Mouse (Mus musculus): ENCODE data around the gene Rnf220.

The Rnf220 gene

DNA sequence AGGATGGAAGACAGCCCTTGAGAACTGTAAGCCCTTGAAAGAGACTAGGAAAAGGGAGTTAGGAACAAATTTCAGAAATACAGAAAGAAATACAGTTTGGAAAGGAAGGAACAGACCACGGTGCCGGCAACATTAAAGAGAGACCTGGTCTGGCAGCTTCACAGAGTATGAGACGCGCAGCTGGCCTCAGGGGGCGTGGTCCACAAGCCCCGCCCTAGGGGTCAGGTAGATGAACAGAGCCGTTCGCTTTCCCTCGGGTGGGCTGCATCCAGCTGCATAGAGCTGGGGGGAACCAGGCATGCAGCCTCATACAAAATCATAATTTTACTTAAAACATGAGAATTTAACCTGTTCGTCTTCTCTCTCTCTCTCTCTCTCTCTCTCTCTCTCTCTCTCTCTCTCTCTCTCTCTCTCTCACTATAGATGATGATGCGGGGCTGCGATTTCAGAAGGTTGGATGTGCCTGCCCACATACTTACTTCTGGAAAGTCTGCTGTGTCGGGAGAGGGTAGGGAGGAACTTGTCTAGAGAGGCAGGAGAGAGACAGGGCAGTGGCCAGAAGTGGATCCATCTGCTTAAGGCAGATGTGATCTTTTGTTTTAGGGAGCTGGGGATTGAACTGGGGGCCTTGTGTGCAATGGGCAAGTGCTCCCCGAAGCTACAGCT, 59.7 kb downstream of the Rnf220 start:
- DNase-seq (ENCODE audit: low spot score), result no peak

- DNase-seq (ENCODE audit: low spot score), result no peak
Measured at GRCm38 (mm10) chr4:117434336-117434735, 62.5 kb downstream of the Rnf220 start.

DNA sequence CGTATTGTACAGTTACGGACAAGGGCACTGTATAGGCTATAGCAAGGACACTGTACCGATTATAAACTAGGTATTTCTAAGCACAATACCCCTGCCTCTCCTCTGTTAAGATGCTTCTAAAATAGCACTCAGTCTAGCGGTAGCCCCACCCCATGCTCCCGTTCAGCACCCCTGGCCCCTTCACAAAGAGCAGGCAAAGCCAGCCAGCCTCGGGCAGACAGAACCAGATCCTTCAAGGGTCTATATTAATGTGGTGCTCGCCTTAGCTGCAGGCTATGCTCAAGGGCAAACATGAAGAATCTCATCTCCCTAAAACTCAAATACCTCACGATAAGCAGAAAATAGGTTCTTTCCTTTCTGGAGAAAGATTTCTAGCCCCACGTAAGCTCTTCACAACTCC, 67.2 kb downstream of the Rnf220 start:
- no peak for DNase-seq (ENCODE audit: low spot score)

- no peak for DNase-seq (ENCODE audit: low spot score)
Measured at GRCm38 (mm10) chr4:117427540-117427939, 69.3 kb downstream of the Rnf220 start.

DNA sequence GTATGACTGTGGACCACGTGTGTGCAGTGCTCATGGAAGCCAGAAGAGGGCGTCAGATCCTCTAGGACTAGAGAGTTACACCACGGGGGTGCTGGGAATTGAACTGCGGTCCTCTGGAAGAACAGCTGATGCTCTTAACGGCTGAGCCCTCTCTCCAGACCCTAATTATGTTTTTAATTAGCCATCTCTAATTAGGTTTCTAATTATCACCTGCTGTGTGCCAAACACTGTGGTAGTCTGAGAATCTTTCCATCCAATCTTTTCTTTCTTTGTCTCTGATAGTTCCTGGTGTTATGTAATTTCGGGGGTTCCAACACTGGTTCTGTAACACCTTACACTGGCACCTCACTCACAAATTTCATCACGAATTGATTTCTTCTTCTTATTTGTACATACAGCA, 75.8 kb downstream of the Rnf220 start:
- no peak for DNase-seq (ENCODE audit: low spot score)

DNA sequence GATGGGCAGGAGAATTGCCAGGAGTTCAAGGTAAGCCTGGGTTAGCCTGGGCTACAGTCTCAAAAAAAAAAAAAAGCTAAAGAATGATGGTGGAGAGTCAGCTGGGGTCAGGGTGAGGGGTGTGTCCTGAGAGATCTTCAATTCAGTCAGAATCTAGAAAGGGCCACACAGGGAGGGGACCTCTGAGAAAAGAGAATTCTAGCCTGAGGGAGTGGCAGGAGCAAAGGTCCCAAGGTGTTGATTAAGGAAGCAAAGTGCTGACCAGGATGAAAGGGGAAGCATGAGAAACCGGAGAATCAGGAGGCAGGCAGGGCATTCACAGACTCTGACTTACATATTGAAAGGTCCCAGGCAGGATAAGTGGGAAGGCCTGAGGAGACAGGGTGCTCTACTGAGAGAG, 80.0 kb downstream of the Rnf220 start:
- DNase-seq (ENCODE audit: low spot score), result no peak

- DNase-seq (ENCODE audit: low spot score), result no peak
Measured at GRCm38 (mm10) chr4:117410049-117410410, 86.8 kb downstream of the Rnf220 start.

DNA sequence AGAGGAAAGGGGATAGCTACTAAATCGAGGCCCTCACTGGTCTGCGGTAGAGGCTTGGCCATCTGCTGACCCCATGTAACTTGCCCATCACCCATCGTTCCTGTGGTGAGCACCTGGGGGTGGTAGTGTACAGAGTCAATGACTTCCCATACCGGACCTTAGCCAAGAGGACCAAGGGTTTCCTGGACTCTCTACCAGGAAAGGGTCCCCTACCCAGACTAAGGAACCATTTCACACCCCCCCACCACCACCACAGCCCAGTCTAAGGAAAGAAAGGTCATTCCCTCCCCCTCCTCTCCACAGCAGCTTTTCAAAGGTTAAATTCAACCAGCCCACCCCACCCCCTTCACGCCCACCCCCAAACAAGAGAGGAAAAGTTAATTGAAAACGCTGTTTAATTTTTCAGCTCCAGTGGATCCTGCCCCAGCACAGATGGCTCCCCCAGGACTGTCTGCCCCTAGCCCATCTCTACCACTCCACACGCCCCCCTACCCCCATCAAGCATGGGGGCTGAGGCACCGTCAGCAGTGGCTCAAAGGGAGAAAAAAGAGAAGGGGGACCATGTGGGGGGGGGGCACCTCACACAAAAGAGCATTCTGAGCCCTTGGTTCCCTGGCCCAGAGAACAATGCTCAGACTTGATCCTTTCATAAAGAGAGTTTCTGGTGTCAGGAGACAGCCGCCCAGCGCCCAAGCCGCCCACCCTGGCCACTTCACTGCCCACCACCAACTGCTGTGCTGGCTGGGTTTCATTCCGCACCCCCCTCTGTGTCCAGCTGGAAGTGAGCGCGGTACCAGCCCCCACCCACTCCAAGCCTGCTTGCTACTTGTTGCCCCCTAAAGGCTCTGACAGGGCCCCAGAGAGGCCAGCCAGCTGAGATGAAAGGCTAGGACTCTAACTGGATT, 87.5 kb downstream of the Rnf220 start:
- DNase-seq (ENCODE audit: low spot score), result no peak

GRCm38 (mm10) chr4:117407945-117408344, 88.9 kb downstream of the Rnf220 start:
- DNase-seq (ENCODE audit: low spot score), result no peak

DNA sequence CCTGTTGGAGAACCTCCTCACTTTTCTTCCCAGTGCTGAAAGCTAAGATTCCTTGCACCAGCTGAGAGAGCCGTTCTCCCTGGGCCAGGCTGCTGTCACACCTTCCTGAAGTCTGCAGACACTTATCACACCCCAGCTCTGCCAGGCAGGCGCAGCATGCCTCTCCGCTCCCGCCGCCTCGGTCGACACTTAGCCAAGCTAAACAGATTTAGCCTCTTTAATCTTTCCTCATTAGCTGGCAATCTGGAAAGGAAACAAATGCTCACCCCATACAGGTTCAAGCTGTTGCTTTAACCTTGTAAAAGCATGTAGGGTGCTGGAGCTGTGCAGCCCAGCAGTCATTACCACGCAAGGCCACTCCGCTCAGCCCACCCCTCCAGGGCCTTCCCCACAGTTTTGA, 90.9 kb downstream of the Rnf220 start:
- no peak for DNase-seq (ENCODE audit: low spot score)

DNA sequence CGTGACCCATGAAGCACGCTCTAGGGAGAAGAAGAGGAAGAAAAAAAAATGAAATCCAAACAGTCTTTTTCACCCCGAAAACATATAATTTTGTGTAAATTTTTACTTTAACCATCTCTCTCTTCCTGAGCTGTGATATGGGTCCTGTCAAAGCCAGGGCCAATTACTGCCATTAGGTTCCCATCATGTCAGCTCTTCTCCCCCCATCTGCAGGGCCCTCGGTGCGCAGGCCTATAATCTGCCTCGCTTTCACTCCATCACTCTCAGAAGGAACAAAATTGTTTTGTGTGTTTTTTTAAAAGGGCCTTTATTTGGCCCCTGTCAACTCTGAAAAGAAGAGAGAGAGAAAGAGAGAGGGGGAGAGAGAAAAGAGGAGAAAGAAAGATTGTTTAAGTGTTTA, 91.6 kb downstream of the Rnf220 start:
- DNase-seq (ENCODE audit: low spot score), result no peak

DNA sequence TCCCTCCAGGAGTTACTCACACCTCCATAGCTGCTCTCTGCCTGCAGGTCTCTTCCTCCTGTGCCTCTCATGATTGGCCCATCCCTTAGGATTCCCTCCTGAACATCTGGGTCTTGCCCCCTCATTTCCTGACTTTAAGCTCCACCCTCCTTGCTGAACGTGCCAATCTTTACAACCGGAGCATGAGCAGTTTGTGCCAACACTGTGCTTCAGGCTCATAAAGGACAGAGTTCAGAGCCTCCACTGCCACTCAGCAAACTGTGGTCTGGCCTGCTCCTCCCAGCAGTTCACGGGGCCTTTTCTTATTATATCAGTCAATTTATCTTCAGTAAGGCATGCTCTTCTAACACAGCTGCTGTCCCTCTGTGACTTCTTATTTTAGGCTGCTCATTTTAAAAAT, 93.4 kb downstream of the Rnf220 start:
- DNase-seq (ENCODE audit: low spot score), result no peak

DNA sequence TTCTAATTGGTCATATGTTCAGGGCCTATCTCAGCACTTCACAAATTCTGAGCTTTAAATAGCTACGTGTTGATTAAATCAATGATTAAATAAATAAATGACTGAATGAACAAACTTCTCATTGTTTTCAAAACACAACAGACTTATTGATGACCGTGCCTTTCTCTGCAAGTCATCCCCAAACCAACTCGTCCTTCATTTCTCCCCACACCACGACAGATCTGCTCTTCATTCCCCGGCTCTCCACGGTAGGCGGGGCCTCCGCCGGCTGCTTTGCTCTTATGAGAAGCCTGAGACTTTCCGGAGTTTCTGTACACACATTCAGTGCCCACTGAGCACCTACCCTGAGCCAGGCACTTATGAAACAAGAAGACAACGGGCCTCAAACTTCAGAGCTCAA, 99.7 kb downstream of the Rnf220 start:
- DNase-seq (ENCODE audit: low spot score), result no peak

DNA sequence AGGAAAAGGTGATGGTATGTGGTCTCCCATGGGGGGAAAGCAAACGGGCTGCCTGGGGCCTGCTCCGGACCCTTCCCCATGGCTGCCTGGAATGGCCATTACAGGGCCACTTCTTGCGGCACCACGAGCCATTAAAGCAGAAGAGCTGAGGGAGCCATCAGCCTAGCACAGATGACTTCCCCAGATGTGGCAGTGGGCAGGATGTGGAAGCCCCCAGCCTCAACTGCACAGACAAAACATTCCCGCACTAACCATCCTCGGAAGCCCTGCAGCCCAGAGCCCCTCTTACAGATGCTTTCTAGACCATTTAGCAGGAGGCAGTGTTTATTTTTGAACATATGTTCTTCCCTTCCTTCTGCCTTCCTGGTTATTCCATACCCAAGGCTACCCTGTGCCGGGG, 103.8 kb downstream of the Rnf220 start:
- DNase-seq (ENCODE audit: low spot score), result no peak

DNA sequence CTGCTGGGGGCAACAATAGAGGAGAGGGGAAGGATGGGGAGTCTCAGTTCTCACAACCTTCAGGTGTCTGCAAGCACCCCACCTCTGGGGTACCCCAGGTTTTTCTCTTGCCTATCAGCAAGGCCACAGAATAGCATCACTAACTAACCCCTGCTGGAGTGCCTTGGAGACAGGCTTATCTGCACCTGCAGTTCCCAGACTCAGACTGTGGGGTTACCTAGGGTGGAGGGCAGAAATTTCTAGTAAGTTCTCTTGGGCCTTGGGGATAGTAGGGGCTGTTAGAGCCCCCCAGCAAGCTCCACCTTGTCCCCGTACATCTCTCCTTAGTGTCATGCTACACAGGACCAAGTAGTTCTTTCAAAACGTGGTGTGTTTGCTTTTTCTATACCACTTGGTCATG, 104.5 kb downstream of the Rnf220 start:
- DNase-seq (ENCODE audit: low spot score), result no peak

- DNase-seq (ENCODE audit: low spot score), result no peak
Measured at GRCm38 (mm10) chr4:117391966-117392365, 104.9 kb downstream of the Rnf220 start.

DNA sequence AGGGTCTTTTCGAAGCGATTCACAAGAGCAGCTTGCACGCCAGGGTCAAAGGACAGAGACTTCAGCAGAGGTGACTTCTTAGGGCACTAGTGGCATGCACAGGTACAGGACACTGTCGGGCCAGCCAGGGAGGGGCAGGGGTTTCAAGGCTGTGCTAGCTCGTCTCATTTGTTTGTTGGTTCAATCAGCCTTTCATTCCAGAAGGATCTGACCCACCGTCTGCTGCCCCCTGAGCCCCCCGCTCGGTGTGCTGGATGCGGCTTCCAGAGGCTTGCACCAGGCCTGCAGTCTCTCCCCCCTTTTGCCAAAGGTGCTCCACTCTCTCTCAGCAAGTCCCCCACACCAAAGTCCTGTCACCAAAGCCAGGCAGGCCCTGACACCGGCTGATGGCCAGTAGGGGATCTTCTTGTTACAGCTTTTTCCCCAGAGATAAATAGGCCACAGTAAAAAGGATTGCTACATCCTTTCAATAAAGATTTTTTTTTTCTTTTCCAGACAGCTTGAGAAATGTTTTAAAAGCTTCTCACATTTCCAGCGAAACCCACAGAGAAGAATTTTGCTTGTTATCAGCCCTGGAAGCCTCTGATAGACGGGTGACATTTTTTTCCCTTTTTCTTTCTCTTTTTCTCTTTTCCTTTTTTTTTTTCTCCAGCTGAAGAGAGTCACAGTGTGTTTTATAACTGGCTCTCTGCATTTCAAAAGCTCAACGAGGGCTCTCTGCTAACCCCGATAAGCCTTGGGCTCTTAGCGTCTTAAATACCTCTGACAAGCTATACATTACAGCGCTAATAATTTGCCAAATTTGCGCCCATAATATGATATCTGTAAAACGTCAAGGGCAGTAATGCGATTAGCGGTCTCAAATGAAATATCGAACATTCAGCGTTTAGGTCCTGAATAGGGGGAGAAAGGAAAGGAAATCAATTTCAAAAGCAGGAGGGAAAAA, 105.7 kb downstream of the Rnf220 start:
- DNase-seq (ENCODE audit: low spot score), result no peak

DNA sequence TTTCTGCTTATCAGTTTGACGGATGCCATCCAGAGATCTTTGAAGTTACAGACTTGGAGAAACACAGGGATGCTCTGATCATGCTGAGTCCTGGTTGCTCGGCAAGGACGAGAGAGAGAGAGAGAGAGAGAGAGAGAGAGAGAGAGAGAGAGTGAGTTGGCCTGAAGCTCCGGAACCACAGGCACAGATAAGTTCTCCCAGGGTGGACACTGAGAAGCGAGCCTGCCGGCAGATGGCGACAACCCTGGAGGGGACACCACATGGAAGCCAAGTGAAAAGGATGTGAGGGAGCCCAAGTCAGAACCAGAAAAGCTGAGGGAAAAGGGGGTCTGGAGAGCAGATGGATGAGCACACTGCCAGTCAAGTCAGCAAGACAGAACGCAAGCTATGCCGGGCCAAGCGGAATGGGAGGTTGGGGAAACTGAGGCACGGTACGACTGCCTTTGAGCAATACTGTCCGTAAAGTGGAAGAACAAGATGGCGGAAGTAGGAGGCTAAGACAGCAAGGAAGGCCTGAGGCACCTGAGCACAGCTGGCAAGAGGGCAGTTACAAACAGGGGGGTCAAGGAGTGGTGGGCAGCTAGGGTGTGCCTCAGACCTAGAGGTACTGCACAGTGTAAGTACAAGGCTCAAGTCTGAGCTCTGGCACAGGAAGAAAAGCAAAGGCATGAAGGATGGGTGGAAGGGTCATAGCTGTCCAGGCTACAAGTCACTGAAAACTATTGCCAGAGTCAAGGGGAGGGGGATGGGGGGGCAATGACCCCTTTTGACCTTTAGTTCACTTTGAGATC, 107.4 kb downstream of the Rnf220 start:
- no peak for DNase-seq (ENCODE audit: low spot score)

- DNase-seq (ENCODE audit: low spot score), result no peak
Measured at GRCm38 (mm10) chr4:117385247-117385646, 111.6 kb downstream of the Rnf220 start.

- no peak for DNase-seq (ENCODE audit: low spot score)
Measured at GRCm38 (mm10) chr4:117381846-117382245, 115.0 kb downstream of the Rnf220 start.

DNA sequence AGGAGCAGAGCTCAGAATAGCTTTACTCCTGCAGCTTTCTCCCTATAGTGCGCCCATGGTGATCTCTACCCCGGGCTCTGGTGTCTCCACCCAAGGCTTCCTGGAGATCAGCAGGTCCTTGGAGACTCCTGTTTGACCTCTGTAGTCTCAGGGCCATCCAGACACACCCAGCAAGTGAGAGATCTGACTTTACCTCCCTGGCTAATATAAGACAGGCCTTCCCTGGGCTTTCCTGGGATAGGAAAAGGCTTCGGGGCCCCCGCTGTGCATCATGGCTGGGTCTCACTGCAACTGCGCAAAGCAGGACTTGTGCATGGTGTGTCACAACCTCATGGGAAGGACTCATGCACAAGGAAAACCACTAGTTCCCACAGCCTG, 116.3 kb downstream of the Rnf220 start:
- DNase-seq (ENCODE audit: low spot score), result no peak
